Mouse (Mus musculus) testis, adult 2 months (tissue): ENCODE data around the gene Gm37240. TPM values are rescaled to one million over a fixed set of nuclear protein-coding genes. Genes with fewer than 3 reads are reported as not detected.

Source experiments
- H3K27ac ChIP-seq: fragments of 200-500 bp; 2 replicates; pipeline ENCODE4 v1.5.1; 2012; ENCODE audit warnings: low read depth, low read length; ENCODE audit not compliant: control insufficient read depth, insufficient read depth
- H3K27me3 ChIP-seq: fragments of 200-500 bp; 2 replicates; pipeline ENCODE4 v1.6.1; 2012; ENCODE audit warnings: mild to moderate bottlenecking, low read length, moderate library complexity; ENCODE audit not compliant: control insufficient read depth, insufficient read depth
- H3K36me3 ChIP-seq: fragments of 200-500 bp; 2 replicates; pipeline ENCODE4 v1.6.1; 2012; ENCODE audit warnings: mild to moderate bottlenecking, low read length; ENCODE audit not compliant: control insufficient read depth, insufficient read depth
- H3K4me1 ChIP-seq: fragments of 200-500 bp; 2 replicates; pipeline ENCODE4 v1.6.1; 2012; ENCODE audit warnings: low read length; ENCODE audit not compliant: control insufficient read depth, insufficient read depth
- H3K4me3 ChIP-seq: fragments of 200-500 bp; 2 replicates; pipeline ENCODE4 v1.5.1; 2012; ENCODE audit warnings: low read depth, mild to moderate bottlenecking, low read length, moderate library complexity, mixed read lengths; ENCODE audit not compliant: control insufficient read depth
- CTCF ChIP-seq: fragments of 200-500 bp; IDR thresholded peaks from 2 replicates; pipeline ENCODE4 v1.5.1; 2012; ENCODE audit warnings: low read depth, mild to moderate bottlenecking, inconsistent platforms, low read length, moderate library complexity; ENCODE audit not compliant: control insufficient read depth, insufficient read depth, insufficient replicate concordance
- POLR2A ChIP-seq: fragments of 200-500 bp; IDR thresholded peaks from 2 replicates; pipeline ENCODE4 v1.6.1; 2012; ENCODE audit warnings: low read depth, mild to moderate bottlenecking, inconsistent platforms, low read length, moderate library complexity; ENCODE audit not compliant: control insufficient read depth
- polyA plus RNA-seq: library from polyadenylated mRNA; depleted of rRNA; stranded (reverse); fragments of >200 nt; gene quantifications from 2 replicates; pipeline ENCODE4 v1.2.3, GENCODE M21; 2012

The Gm37240 gene
- polyA plus RNA-seq, 1 experiment, result not detected

- TF ChIP-seq CTCF (no peak), POLR2A (no peak)
- Histone ChIP-seq H3K4me3 (no peak overlapping the region), H3K27me3 (no peaks in the 10 kb centered on the region)
Measured at GRCm38 (mm10) chr3:84673552-84673951, 1213.8 kb downstream of the Gm37240 start.

GRCm38 (mm10) chr3:84672136-84672535 is 1215.2 kb downstream of the Gm37240 start:
- Histone ChIP-seq H3K27ac (no peak overlapping the region), H3K4me1 (no peaks in the 10 kb centered on the region), H3K27me3 (no peaks in the 10 kb centered on the region), H3K4me3 (no peak overlapping the region), H3K36me3 (no peaks in the 10 kb centered on the region)
- TF ChIP-seq CTCF (no peak), POLR2A (no peak)

More at GRCm38 (mm10) chr3:84673552-84673951, 1213.8 kb downstream of the Gm37240 start:
- Histone ChIP-seq H3K27ac (no peak overlapping the region), H3K4me1 (no peaks in the 10 kb centered on the region), H3K36me3 (no peaks in the 10 kb centered on the region)

DNA sequence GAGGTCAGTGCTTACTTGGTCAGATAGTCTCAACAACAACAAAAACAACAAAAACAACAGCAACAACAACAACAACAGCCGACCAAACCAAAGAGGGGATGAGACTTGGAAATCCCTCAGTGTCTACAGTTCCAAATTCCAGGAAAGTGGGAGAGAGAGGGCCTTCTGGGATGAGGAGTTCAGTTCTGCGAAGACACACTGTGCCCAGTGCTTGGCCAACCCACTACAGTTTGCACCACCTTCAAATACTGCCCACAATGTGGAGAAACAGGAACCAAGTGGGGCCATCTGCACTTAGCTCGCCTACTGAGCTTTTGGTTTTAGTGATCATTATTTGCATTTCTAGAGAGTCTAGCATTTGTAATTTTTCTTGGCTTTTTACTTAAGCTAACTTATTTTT is 1218.4 kb downstream of the Gm37240 start:
- TF ChIP-seq POLR2A, result no peak
- TF ChIP-seq CTCF, result no peak
- Histone ChIP-seq H3K36me3 (no peaks in the 10 kb centered on the region), H3K27me3 (no peaks in the 10 kb centered on the region), H3K27ac (no peak overlapping the region), H3K4me1 (peaks cover 3% of the 10 kb centered on the region), H3K4me3 (no peak overlapping the region)

DNA sequence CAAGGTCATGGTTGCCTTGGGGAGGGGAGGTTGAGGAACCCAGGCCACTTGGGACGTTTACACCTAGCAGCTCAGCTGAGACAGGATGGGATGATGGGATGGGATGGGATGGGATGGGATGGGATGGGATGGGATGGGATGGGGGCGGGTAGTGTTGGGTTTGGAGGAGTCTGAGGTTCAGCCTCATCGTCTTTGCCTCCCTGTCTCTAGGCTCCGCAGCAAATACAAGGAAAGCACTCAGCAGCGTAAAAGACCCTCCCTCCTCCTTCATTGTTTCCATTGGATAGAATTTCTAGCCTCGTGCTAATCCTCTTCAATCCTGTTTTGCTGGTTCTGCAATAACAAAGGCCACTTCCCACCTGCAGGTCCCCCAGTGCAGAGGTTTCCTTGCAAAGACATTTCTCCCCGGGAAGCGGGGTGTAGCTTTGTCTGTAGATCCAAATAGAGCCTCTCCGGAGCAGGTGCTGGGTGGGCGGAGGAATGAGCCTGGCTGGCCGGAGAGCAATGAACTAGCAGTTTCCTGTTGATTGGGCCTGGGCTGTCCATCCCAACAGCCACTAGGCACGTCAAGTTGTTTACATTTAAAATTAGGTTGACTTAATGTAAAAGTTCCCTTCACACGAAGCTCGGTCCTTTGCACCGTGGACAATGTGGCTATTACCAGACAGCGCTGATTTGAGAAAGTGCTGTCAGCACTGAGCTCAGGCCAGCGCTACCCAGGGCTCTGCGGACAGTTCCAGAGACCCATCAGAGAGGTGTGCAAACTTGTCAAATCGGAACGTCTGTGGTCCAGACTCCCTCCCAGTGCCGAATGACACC is 1221.9 kb downstream of the Gm37240 start:
- Histone ChIP-seq H3K27me3 (no peaks in the 10 kb centered on the region), H3K4me3 (no peak overlapping the region), H3K27ac (no peak overlapping the region), H3K36me3 (no peaks in the 10 kb centered on the region), H3K4me1 (peaks cover 3% of the 10 kb centered on the region)
- TF ChIP-seq CTCF, result no peak
- TF ChIP-seq POLR2A, result no peak

DNA sequence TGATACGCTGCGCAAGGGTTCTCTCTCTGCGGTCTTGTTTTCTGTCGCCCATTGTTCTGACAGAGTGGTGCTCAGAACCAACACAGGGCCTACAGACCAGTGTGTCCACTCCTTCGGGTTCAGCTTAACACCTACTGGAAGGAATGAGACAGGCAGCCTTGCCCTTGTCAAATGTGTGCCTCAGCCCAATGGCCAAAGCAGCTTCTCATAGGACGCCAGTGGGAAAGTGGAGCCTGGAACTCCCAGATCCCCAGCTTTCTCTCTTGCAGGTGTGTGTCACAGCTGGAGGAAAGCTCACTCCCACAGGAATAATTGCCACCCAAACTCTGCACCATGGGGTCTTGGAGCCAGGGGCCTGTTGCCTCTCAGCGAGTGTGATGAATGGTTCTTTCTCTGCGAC is 1222.6 kb downstream of the Gm37240 start:
- no peaks in the 10 kb centered on the region for H3K36me3 ChIP-seq
- no peaks in the 10 kb centered on the region for H3K27me3 ChIP-seq
- no peak for TF ChIP-seq POLR2A
- H3K4me3 ChIP-seq, result no peak overlapping the region
- H3K4me1 ChIP-seq, result peaks cover 3% of the 10 kb centered on the region
- no peak overlapping the region for H3K27ac ChIP-seq

GRCm38 (mm10) chr3:84663858-84664257 is 1223.5 kb downstream of the Gm37240 start:
- Histone ChIP-seq H3K4me3 (no peak overlapping the region), H3K27ac (no peak overlapping the region), H3K27me3 (no peaks in the 10 kb centered on the region), H3K4me1 (peaks cover 3% of the 10 kb centered on the region), H3K36me3 (no peaks in the 10 kb centered on the region)
- TF ChIP-seq POLR2A (no peak), CTCF (no peak)

DNA sequence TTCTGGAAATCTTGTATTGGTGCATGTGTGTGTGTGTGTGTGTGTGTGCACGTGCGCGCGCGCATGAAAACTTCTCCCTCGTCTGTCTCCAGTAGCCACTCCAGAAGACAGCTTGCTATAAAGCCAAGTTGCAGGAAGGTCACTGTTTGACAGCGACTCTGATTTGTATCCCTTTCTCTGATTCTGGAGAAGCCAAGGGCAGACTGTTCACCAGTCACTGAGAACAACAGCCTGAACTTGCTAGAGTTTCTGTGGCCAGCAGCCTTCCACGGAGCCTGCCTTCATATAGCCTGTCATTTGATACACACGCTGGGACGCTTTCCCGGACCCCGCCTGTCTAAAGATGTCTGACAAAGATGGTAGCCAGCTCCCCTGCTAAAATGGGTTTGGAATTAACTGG is 1224.2 kb downstream of the Gm37240 start:
- Histone ChIP-seq H3K4me1 (peaks cover 3% of the 10 kb centered on the region), H3K27ac (no peak overlapping the region), H3K4me3 (no peak overlapping the region), H3K27me3 (no peaks in the 10 kb centered on the region), H3K36me3 (no peaks in the 10 kb centered on the region)
- TF ChIP-seq POLR2A (no peak), CTCF (no peak)

DNA sequence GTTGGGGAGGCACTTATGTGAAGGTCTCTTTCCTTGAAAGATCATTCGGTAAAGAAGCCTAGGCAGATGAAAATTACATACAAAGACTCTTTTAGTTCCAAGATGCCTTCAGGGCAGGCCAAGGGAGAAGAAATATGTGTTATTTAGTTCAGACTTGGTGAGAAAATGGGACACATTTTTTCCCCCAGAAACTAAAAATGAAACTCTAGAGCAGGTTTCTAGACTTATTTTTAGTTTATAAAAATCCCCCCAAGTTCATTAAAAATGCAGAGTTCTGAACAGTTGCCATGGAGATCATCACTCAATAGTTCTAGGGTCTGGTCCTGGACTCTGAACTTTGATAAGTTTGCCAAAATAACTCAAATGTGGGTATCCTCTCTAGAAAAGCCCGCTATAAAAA is 1226.9 kb downstream of the Gm37240 start:
- no peaks in the 10 kb centered on the region for H3K36me3 ChIP-seq
- no peak overlapping the region for H3K4me3 ChIP-seq
- TF ChIP-seq POLR2A (no peak), CTCF (no peak)
- no peak overlapping the region for H3K27ac ChIP-seq
- no peaks in the 10 kb centered on the region for H3K27me3 ChIP-seq
- H3K4me1 ChIP-seq, result no peaks in the 10 kb centered on the region
